Comparison of ENCODE assay signal across 21 mouse cellular contexts in genomic region chr13:24523587-24524221, GRCm38 (mm10). TPM values are rescaled to one million over a fixed set of nuclear protein-coding genes. Genes with fewer than 3 reads are reported as not detected.
DNase-seq lines count a peak whose midpoint lies in the region; ATAC-seq lines count a peak whose summit lies in the region.
"Had no signal": no experiment of that assay in that cellular context is flagged by ENCODE, and none has a peak within 500 bp of the region (broad histone marks: within the 10 kb centered on the region; RNA-seq: fewer than 3 reads in every experiment).

No protein-coding gene starts in this region.

- no peaks in the 10 kb centered on the region for H3K36me3 ChIP-seq in forebrain, embryonic 10.5 days (replicated peaks)
- no peaks in the 10 kb centered on the region for H3K36me3 ChIP-seq in forebrain, embryonic 11.5 days (ENCODE audit: control insufficient read depth, insufficient read depth, low read length)
- no peaks in the 10 kb centered on the region for H3K36me3 ChIP-seq in kidney, embryonic 16.5 days (ENCODE audit: insufficient read depth, low read length)
- no peaks in the 10 kb centered on the region for H3K36me3 ChIP-seq in lung, embryonic 15.5 days
- H3K36me3 ChIP-seq: embryonic facial prominence, embryonic 12.5 days; embryonic facial prominence, embryonic 15.5 days; hindbrain, embryonic 12.5 days; hindbrain, embryonic 15.5 days had no signal

- DNase-seq in forebrain, embryonic 10.5 days (ENCODE audit: extremely low spot score, low spot score) = peak; percentile 9
- DNase-seq in forebrain, embryonic 11.5 days (ENCODE audit: low spot score) = no peak
- DNase-seq in kidney, postnatal 14 days = no peak
- no peak for DNase-seq in lung, postnatal 25 days (ENCODE audit: low spot score)
- DNase-seq in lung, postnatal 10 days = peak; percentile 26
- no peak for DNase-seq in lung, postnatal 36 days
- DNase-seq: adrenal gland, postnatal 10 days; adrenal gland, postnatal 36 days; cerebellum, adult 18-20 months; cerebellum, adult 9-10 months; cerebellum, postnatal 14 days; gastrocnemius, postnatal 10 days; gastrocnemius, postnatal 36 days had no signal

- no peak overlapping the region for H3K4me3 ChIP-seq in forebrain, embryonic 10.5 days
- no peak overlapping the region for H3K4me3 ChIP-seq in forebrain, embryonic 11.5 days (ENCODE audit: low read depth, low read length)
- no peak overlapping the region for H3K4me3 ChIP-seq in kidney, embryonic 16.5 days (ENCODE audit: low read length)
- H3K4me3 ChIP-seq in lung, embryonic 15.5 days = no peak overlapping the region
- H3K4me3 ChIP-seq: embryonic facial prominence, embryonic 12.5 days; embryonic facial prominence, embryonic 15.5 days; forebrain, embryonic 13.5 days; hindbrain, embryonic 12.5 days; hindbrain, embryonic 15.5 days had no signal

- no peaks in the 10 kb centered on the region for H3K27me3 ChIP-seq in forebrain, embryonic 10.5 days (ENCODE audit: poor library complexity, severe bottlenecking)
- no peaks in the 10 kb centered on the region for H3K27me3 ChIP-seq in forebrain, embryonic 11.5 days (ENCODE audit: control insufficient read depth, insufficient read depth, low read length)
- no peaks in the 10 kb centered on the region for H3K27me3 ChIP-seq in kidney, embryonic 16.5 days (ENCODE audit: insufficient read depth, low read length)
- no peaks in the 10 kb centered on the region for H3K27me3 ChIP-seq in lung, embryonic 15.5 days
- H3K27me3 ChIP-seq: embryonic facial prominence, embryonic 12.5 days; embryonic facial prominence, embryonic 15.5 days; forebrain, embryonic 13.5 days; hindbrain, embryonic 12.5 days; hindbrain, embryonic 15.5 days had no signal

- H3K9me3 ChIP-seq in forebrain, embryonic 10.5 days = no peaks in the 10 kb centered on the region
- H3K9me3 ChIP-seq in forebrain, embryonic 11.5 days (ENCODE audit: control insufficient read depth, low read length) = no peaks in the 10 kb centered on the region
- no peaks in the 10 kb centered on the region for H3K9me3 ChIP-seq in kidney, embryonic 16.5 days (ENCODE audit: low read length)
- H3K9me3 ChIP-seq in lung, embryonic 15.5 days = no peaks in the 10 kb centered on the region
- H3K9me3 ChIP-seq: embryonic facial prominence, embryonic 12.5 days; embryonic facial prominence, embryonic 15.5 days; forebrain, embryonic 13.5 days; hindbrain, embryonic 12.5 days; hindbrain, embryonic 15.5 days had no signal

- peaks cover 18% of the 10 kb centered on the region for H3K4me1 ChIP-seq in forebrain, embryonic 10.5 days
- H3K4me1 ChIP-seq in forebrain, embryonic 11.5 days (replicated peaks; ENCODE audit: control insufficient read depth, insufficient read depth, low read length) = peaks cover 7% of the 10 kb centered on the region
- no peaks in the 10 kb centered on the region for H3K4me1 ChIP-seq in kidney, embryonic 16.5 days (ENCODE audit: insufficient read depth, low read length)
- H3K4me1 ChIP-seq in lung, embryonic 15.5 days = peaks cover 33% of the 10 kb centered on the region

- WGBS in forebrain, embryonic 10.5 days = 84% methylated on average over 4 of the region's 4 CpGs
- WGBS in forebrain, embryonic 11.5 days = 68% methylated on average over 4 of the region's 4 CpGs
- 53% methylated on average over 4 of the region's 4 CpGs for WGBS in kidney, embryonic 16.5 days
- 40% methylated on average over 4 of the region's 4 CpGs for WGBS in lung, embryonic 15.5 days

- no peak overlapping the region for H3K4me2 ChIP-seq in forebrain, embryonic 11.5 days (ENCODE audit: low read depth, low read length, severe bottlenecking)
- no peak overlapping the region for H3K4me2 ChIP-seq in kidney, embryonic 16.5 days (replicated peaks; ENCODE audit: low read depth, low read length)
- H3K4me2 ChIP-seq in lung, embryonic 15.5 days = no peak overlapping the region
- H3K4me2 ChIP-seq: embryonic facial prominence, embryonic 12.5 days; embryonic facial prominence, embryonic 15.5 days; forebrain, embryonic 13.5 days; hindbrain, embryonic 12.5 days; hindbrain, embryonic 15.5 days had no signal

- H3K27ac ChIP-seq in forebrain, embryonic 10.5 days = no peak overlapping the region
- no peak overlapping the region for H3K27ac ChIP-seq in forebrain, embryonic 11.5 days (ENCODE audit: low read depth, low read length)
- no peak overlapping the region for H3K27ac ChIP-seq in kidney, embryonic 16.5 days (ENCODE audit: low read length)
- H3K27ac ChIP-seq in lung, embryonic 15.5 days = peak overlapping the region; percentile 67
- H3K27ac ChIP-seq: embryonic facial prominence, embryonic 12.5 days; embryonic facial prominence, embryonic 15.5 days; forebrain, embryonic 13.5 days; hindbrain, embryonic 12.5 days; hindbrain, embryonic 15.5 days had no signal

- no peak overlapping the region for H3K9ac ChIP-seq in forebrain, embryonic 11.5 days (ENCODE audit: low read length)
- H3K9ac ChIP-seq in kidney, embryonic 16.5 days (replicated peaks; ENCODE audit: low read length) = no peak overlapping the region
- H3K9ac ChIP-seq in lung, embryonic 15.5 days = no peak overlapping the region
- H3K9ac ChIP-seq: embryonic facial prominence, embryonic 12.5 days; embryonic facial prominence, embryonic 15.5 days; forebrain, embryonic 13.5 days; hindbrain, embryonic 12.5 days; hindbrain, embryonic 15.5 days had no signal

- ATAC-seq in forebrain, embryonic 11.5 days (replicated peaks; ENCODE audit: low FRiP score) = no peak
- ATAC-seq in kidney, embryonic 16.5 days (ENCODE audit: low FRiP score, low TSS enrichment) = peak; percentile 57; the same call in 1 of the 2 replicates
- peak; percentile 89 for ATAC-seq in lung, embryonic 15.5 days (ENCODE audit: borderline replicate concordance, extremely low read depth, low FRiP score, low TSS enrichment)
- ATAC-seq: forebrain, embryonic 13.5 days; forebrain, embryonic 16.5 days had no signal

RNA-seq across cellular contexts. Expression of gene Ripor2, which starts 58.3 kb away (rescaled TPM):
- polyA plus RNA-seq in forebrain, embryonic 10.5 days (2016; fragmentation: Nextera tagmentation; extraction: Ambion mirVana) = 1.5 and 2.2 TPM in 2 replicates
- 7.3 and 9.5 TPM in 2 replicates for polyA plus RNA-seq in forebrain, embryonic 11.5 days (2014; fragmentation: Nextera tagmentation; extraction: Ambion mirVana)
- polyA plus RNA-seq in kidney, embryonic 16.5 days (2015; fragmentation: Nextera tagmentation; extraction: Ambion mirVana) = 2.1 and 2.7 TPM in 2 replicates
- 5.1 and 5.4 TPM in 2 replicates for polyA plus RNA-seq in lung, embryonic 15.5 days (2015; fragmentation: Nextera tagmentation; extraction: Ambion mirVana)

Comparison
In these comparisons a context has a peak if more than half of its experiments do, and no peak if none do; other contexts are left out.
1. DNase-seq: peak in forebrain, embryonic 10.5 days (single experiment) and lung, postnatal 10 days (single experiment); none in forebrain, embryonic 11.5 days (single experiment), kidney, postnatal 14 days (single experiment), lung, postnatal 25 days (single experiment) and lung, postnatal 36 days (single experiment).